Mouse (Mus musculus) testis, adult 10 weeks (tissue): ENCODE results near the gene Gabrb3. TPM values are rescaled to one million over a fixed set of nuclear protein-coding genes. Genes with fewer than 3 reads are reported as not detected.

Source experiments
- polyA plus RNA-seq: library from polyadenylated mRNA; stranded (reverse); fragments of 350-450 nt; fragmentation: Illumina TruSeq; extraction: RNeasy Lipid Tissue Mini Kit (QIAGEN cat#74804); gene quantifications from one replicate; pipeline ENCODE4 v1.2.3, GENCODE M21; 2014; ENCODE audit warnings: low read depth, low replicate concordance

Gabrb3 gene
- polyA plus RNA-seq: 1.6 TPM

GRCm38 (mm10) chr7:57419392-57419791 is at the start of gene Gabrb3:
Gene Gabrb3 (plus strand): TSS chr7:57419692.

GRCm38 (mm10) chr7:57386517-57387340 is 32.8 kb upstream of the Gabrb3 start, which contains the start of gene Gabrg3:
Gene Gabrg3 (minus strand): TSS chr7:57387188.

GRCm38 (mm10) chr7:57509681-57510141 is 90.2 kb downstream of the Gabrb3 start, which contains the start of gene Gabra5:
Gene Gabra5 (minus strand): TSS chr7:57510059.

Other genes starting within 250 kb of the Gabrb3 start
- 1.9 TPM for gene Gabrg3, start 32.5 kb upstream of the Gabrb3 start, polyA plus RNA-seq
- 2.7 TPM for gene Gabra5, start 90.4 kb downstream of the Gabrb3 start, polyA plus RNA-seq